Mouse (Mus musculus) ovary, postnatal 14 days (tissue): ENCODE measurements around the gene Gm45062.

Experiments
- DNase-seq: peaks from one replicate; pipeline ENCODE4 v3.0.0; 2022; ENCODE audit warnings: low spot score

The Gm45062 gene

DNA sequence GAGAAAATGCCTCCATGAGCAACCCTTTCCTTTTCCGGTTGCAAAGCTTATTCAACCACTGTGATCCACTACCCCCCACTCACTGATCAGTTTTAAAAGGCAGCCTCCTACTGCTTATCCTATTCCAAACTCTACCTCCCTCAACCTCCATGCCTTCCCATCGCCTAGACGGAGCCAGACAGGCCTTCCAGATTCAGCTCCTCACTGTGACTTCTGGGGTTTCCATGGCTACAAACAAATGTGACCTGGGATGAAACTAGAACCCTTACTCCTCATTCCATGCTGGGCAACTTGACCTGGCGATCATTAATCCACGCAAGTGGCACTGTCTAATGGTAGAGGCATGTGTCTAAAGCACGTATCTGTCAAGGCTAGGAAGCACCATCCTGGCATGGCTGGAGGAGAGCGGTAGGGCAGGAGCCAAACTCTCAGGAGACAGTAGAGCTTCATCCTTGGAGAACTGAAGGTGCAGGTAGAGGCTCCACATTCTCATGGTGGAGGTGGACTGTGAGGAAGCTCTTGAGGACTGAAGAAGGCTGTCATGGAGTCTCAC lies 369.5 kb downstream of the Gm45062 start:
- DNase-seq, result no peak

DNA sequence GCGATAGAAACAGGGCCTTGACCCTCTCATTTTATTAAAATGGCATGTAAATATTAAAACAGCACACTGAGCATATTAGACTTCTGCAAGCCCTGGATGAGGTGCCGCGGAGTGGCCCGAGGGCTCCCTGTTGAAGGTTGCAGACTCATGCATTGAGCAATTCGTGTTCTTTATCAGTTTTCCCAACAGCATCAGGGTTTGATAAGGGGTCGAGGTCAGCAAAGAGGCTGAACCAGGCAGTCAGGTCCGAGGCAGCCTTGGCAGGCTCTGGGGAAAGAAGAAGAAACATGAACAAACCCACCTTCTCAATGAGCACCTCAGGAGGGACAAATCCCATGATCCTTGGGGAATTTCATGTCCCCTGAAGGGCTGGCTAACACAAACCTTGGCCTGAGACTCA lies 371.3 kb downstream of the Gm45062 start:
- no peak for DNase-seq

DNA sequence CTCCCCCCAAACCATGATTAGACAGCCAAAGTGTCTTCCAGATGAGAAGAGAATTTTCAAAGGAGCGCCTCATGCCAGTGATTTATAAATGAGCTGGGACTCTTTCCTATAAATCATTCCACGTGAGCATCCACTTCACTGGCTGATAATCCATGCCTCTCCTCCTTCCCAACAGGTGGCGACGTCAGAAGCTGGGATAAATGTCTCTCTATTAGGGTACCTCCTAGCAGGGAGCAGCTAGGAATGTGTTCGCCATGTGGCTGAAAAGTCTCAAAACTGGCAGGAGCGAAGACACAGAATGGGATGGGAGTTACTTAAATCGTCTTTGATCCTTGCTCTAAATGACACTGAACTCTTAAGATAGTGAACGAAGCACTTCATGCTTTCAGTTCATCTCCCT lies 372.1 kb downstream of the Gm45062 start:
- no peak for DNase-seq

DNA sequence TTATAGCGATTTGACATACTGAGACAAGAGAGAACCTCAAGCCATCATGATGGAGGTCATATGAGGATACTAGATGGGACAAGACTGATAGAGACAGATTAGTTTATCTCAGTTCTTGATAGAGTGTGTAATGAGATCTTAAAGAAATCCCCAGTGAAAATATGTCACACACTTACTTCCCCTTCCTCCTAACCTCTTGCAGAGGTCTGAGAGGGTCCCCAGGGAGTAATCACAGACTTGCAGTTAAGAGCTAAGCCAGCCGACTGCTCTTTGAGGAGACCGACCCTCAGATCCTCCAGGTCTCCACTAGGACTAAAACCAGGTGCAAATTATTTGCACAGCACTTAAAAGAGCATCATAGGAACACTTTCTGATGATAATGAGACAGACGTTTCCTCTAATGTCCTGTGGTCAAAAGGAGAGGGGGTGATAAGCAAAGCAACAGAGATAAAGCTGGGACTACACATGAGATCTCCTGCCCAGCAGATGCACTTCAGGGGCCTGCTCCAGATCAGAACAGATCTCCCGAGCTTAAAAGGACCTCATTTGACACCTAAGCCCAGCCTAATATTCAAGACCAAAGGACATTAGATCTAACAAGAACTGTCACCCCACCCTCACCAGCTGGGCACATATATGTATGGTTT lies 372.9 kb downstream of the Gm45062 start:
- no peak for DNase-seq

DNA sequence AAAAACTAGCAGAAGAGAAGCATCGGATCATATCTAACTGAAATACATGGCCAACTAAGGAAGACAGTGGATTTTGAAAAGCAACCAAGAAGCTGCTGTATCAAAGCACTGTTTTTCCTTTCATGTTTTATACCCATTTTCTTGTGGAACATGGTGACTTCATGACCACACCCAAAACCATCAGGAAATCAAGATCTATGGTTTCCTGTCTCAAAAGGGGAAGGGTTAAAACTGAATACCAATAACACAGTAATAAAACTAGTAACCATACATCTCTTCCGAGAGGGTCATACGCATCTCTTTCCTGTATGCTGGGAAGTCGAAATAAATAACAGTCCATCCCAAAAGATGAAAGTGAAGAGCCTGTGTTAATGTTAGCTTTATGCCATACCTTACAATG lies 373.5 kb downstream of the Gm45062 start:
- DNase-seq, result no peak

DNA sequence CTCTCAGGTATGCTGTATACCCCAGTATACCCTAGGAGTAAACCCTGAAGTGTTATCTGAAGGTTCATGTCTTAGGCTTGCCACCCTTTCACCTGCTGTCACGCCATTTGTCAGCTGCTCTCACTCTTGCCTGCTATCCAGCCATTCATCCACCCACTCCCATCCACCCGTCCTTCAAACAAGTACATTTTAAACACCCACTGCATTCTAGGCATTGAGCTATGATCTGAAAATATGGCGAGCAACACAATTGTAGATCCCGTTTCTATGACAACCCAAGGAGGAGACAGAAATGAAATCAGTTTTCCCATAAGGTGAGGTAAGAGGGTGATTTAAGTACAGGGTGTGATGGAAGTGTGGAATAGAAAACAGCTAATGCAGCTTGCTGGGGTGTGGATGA lies 378.9 kb downstream of the Gm45062 start:
- no peak for DNase-seq

DNA sequence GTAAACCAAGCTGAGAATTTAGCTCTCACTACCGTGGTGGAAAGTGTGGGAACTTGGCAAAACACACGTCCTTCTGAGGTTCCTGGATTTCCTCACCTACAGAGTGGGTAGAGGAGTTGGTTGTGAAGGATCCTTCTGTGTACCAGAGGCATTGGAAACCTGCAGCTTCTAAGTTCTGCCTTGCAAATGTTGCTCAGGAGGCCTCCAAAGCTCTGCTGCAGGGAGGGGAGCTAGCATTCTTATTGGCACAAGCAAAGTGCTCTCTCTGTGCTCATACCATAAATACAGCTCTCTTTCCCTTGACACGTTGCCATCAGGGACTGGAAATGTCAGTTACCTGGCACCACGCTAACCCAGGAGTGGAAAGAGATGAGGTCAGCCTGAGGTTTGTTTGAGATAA lies 379.6 kb downstream of the Gm45062 start:
- no peak for DNase-seq

DNA sequence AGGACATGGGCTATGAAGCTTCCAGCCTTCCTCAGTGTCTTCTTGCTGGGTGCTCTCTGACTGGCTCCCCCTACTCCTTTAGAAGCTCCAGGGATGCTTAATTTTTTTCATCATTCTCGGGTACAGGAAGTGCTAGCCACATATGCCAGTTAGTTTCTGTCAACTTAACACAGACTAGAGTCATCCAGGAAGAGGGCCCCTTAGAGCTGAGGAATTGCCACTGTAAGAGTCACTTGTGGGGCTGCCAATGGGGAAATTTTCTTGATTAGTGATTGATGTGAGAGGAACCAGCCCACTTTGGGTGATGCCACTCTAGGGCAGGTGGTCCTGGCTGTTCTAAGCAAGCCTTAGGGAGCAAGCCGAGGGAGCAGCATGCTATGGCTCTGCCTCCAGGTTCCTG lies 380.3 kb downstream of the Gm45062 start:
- DNase-seq, result no peak

DNA sequence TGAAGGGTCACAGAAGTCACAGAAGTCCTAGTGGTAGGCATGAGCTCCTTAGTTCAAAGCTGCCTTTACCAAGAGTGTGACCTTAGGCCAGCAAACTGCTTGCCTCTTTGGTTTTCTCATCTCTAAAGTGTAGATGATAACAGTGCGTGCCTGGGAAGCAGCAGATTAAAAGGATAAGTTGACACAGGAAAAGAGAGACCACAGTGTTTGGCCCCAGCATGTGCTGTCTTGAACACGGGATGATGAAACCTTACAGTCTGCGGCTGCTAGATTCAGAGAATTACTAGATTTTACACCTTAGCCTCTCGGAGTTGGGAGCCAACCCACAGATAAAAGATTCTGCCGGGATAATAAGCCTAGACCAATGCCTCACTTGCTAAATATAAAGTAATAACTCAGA lies 381.6 kb downstream of the Gm45062 start:
- DNase-seq, result no peak

DNA sequence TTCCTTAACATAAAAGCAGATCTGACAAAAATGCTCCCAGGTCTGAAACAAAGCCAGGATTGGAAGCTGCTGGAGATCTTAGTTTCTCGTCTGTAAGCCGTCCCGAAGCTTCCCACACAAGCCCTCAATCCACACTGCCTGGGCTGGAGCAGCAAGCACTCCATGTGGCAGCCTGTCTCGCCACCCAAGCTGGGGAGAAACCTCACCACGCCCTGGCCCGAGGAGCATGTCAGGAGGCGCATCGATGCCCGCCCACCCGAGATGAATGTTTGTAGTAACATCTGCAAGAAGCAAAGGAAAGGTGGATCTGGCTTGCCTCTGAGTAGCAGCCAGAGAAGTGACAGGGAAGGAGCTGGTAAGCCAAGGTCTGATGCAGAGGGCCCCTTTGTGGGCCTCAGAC lies 385.5 kb downstream of the Gm45062 start:
- DNase-seq, result no peak

DNA sequence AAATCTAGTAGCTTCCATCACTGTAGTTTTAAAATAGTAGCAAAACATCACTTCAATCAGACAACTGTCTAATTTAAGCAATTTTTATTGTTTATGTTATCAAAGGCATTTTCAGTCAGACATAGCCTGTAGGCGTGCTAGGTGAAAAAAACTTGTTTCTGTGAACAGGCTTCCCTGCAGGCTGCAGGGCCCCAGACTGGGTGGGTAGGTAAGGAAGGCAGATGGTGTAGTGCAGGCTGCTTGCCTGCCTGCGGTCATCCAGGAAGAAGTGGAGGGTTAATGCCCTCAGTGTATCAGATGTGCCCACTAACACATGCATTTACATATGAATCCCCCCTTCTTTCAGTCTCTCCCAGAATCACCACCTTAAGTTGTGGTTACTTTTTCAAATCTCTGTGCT lies 386.5 kb downstream of the Gm45062 start:
- DNase-seq, result no peak
